Mouse (Mus musculus) liver, embryonic 13.5 days (tissue): Measurements from ENCODE around the gene Kif4. TPM values are rescaled to one million over a fixed set of nuclear protein-coding genes. Genes with fewer than 3 reads are reported as not detected.

Experiments
- ATAC-seq: fragments of 200-750 bp; cut with Nextera tagmentation; 2 replicates; pipeline ENCODE4 v1.8.0; 2017; ENCODE audit warnings: low read depth, mild to moderate bottlenecking, moderate number of reproducible peaks, moderate library complexity
- DNase-seq: peaks from one replicate; pipeline ENCODE4 v3.0.0; 2022
- H3K27ac ChIP-seq: fragments of 300-500 bp; sonication (generic); 2 replicates; pipeline ENCODE4 v1.5.1; 2015; ENCODE audit warnings: moderate library complexity, mild to moderate bottlenecking, inconsistent platforms
- H3K27me3 ChIP-seq: fragments of 300-500 bp; sonication (generic); 2 replicates; pipeline ENCODE4 v1.6.1; 2015; ENCODE audit warnings: mild to moderate bottlenecking, inconsistent platforms
- H3K36me3 ChIP-seq: fragments of 300-500 bp; sonication (generic); 2 replicates; pipeline ENCODE4 v1.6.1; 2015; ENCODE audit warnings: mild to moderate bottlenecking, inconsistent platforms
- H3K4me1 ChIP-seq: fragments of 300-500 bp; sonication (generic); replicated peaks from 2 replicates; pipeline ENCODE4 v1.6.1; 2015; ENCODE audit warnings: inconsistent platforms
- H3K4me2 ChIP-seq: fragments of 300-500 bp; sonication (generic); 2 replicates; pipeline ENCODE4 v1.6.1; 2015; ENCODE audit warnings: inconsistent platforms, mild to moderate bottlenecking, moderate library complexity
- H3K4me3 ChIP-seq: fragments of 300-500 bp; sonication (generic); replicated peaks from 2 replicates; pipeline ENCODE4 v1.5.1; 2015; ENCODE audit warnings: mild to moderate bottlenecking, inconsistent platforms
- H3K9ac ChIP-seq: fragments of 300-500 bp; sonication (generic); 2 replicates; pipeline ENCODE4 v1.6.1; 2015; ENCODE audit warnings: mild to moderate bottlenecking, inconsistent platforms
- H3K9me3 ChIP-seq: fragments of 300-500 bp; sonication (generic); replicated peaks from 2 replicates; pipeline ENCODE4 v1.6.1; 2016; ENCODE audit warnings: inconsistent platforms
- WGBS: fragments of 180-500 bp; shearing (Covaris S2); methylation state at CpG from one replicate; pipeline ENCODE4 v1.1.7; 2015; ENCODE audit not compliant: insufficient replicate concordance; 5-methylcytosine and 5-hydroxymethylcytosine counted together
- polyA plus RNA-seq: library from polyadenylated mRNA; unstranded; fragments of >200 nt; fragmentation: Nextera tagmentation; extraction: Ambion mirVana; gene quantifications from 2 replicates; pipeline ENCODE4 v1.2.1, GENCODE M21; 2015

Gene Kif4
- polyA plus RNA-seq, result 20.9 and 25.7 TPM in 2 replicates

DNA sequence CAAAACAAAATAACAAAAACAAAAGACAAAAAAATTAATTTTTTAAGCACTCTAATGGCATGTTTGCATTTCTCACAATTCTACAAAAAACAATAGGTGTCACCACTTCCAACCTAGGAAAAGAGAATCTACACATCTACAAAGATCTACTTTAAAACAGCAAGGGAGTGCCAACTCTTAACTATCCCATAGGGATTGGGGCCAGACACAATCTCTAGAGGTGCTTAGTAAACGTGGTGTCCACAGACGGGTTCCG, at the start of gene Kif4:
Gene Kif4, plus strand, starts transcription at position 192 of the 256 bp plus-strand sequence.
- H3K4me1 ChIP-seq, result peaks cover 29% of the 10 kb centered on the region
- ATAC-seq (no peak), DNase-seq (no peak)
- peak within 1 kb of the TSS; percentile 88 for H3K27ac ChIP-seq
- H3K4me2 ChIP-seq, result peak within 1 kb of the TSS; percentile 69
- H3K9ac ChIP-seq, result peak within 1 kb of the TSS; percentile 92
- no peaks in the 10 kb centered on the region for H3K9me3 ChIP-seq
- no peaks in the 10 kb centered on the region for H3K27me3 ChIP-seq
- H3K4me3 ChIP-seq, result peak within 1 kb of the TSS; percentile 78
- WGBS, result 16% methylated on average over 3 of the region's 3 CpGs
- H3K36me3 ChIP-seq, result peaks cover 29% of the 10 kb centered on the region

DNA sequence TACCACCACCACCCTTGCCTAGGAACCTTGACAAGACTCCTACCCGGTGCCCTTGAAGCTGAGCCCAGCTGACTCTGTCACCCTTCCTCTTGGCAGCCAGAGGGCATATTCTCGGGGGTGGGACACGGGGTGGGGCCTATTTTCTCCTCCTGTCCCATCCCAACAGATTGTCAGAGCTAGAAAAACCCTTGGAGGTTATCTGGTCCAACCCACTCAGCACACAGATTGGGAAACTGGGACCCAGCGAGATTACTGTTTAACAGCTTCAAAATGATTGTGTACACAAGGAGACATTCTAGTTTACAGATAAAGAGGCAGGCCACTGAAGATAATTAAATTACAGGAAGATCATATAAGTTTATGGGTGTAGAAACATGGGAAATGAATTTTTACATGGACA, 30.7 kb upstream of the Kif4 start, which contains the start of gene P2ry4:
Gene P2ry4, minus strand, starts transcription at position 79 of the 400 bp plus-strand sequence.
- DNase-seq (no peak), ATAC-seq (peak; percentile 48; the same call in 1 of the 2 replicates)
- Histone ChIP-seq H3K27me3 (peaks cover 3% of the 10 kb centered on the region; the same call in 1 of the 2 replicates), H3K27ac (no peak within 1 kb of the TSS), H3K4me1 (no peaks in the 10 kb centered on the region), H3K4me3 (no peak within 1 kb of the TSS), H3K4me2 (no peak within 1 kb of the TSS), H3K36me3 (no peaks in the 10 kb centered on the region), H3K9me3 (no peaks in the 10 kb centered on the region), H3K9ac (no peak within 1 kb of the TSS)
- 50% methylated on average over 4 of the region's 4 CpGs for WGBS

DNA sequence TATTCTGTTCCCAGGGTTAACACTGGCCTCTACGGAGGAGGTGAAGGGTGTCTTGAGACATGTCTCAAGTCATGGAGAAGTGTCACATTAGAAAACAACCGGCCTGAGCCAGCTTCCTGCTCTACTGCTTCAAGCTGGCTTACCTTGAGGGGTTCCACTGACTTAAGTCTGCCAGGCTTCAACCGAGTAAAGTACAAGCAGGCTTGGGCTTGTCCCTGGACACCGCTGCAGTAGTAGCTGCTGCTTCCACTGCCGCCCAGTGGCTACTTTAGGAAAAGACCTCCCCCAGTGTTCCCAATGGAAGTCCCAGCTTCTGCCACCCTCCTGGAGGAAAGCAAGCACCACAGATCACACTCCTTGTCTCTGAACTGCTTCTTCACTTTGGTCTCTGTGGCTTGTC, 28.1 kb upstream of the Kif4 start:
- no peak for DNase-seq

DNA sequence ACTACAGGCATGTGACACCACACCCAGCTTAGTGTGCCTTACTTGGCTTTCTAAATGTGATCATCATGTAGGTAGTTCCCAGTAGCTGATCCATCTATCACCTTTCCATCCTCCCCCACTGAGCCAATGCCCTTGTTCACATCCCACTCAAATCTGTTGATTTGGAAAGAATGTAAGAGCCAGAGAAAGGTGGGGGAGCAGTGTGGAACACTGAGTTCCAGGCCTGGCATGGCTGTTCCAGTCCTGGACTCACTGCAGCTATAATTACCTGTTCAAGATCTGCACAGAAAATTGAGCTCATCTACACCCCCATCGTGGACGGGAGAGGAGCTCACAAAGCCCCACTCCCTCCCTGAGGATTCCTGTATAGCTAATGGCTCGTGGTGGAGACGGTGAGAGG, 25.8 kb upstream of the Kif4 start:
- no peaks in the 10 kb centered on the region for H3K4me1 ChIP-seq
- H3K27ac ChIP-seq, result no peak overlapping the region
- WGBS, result 56% methylated on average over 4 of the region's 4 CpGs
- DNase-seq (no peak), ATAC-seq (no peak)
- no peak overlapping the region for H3K9ac ChIP-seq
- H3K27me3 ChIP-seq, result peaks cover 8% of the 10 kb centered on the region; the same call in 1 of the 2 replicates
- H3K36me3 ChIP-seq, result no peaks in the 10 kb centered on the region
- H3K9me3 ChIP-seq, result no peaks in the 10 kb centered on the region
- H3K4me3 ChIP-seq, result no peak overlapping the region
- H3K4me2 ChIP-seq, result no peak overlapping the region

More for the DNA sequence above, 28.1 kb upstream of the Kif4 start:
- Histone ChIP-seq H3K4me2 (no peak overlapping the region), H3K27me3 (peaks cover 2% of the 10 kb centered on the region; the same call in 1 of the 2 replicates), H3K4me3 (no peak overlapping the region), H3K36me3 (no peaks in the 10 kb centered on the region), H3K4me1 (no peaks in the 10 kb centered on the region), H3K9me3 (no peaks in the 10 kb centered on the region), H3K9ac (no peak overlapping the region), H3K27ac (no peak overlapping the region)
- 29% methylated on average over 5 of the region's 5 CpGs for WGBS
- no peak for ATAC-seq

DNA sequence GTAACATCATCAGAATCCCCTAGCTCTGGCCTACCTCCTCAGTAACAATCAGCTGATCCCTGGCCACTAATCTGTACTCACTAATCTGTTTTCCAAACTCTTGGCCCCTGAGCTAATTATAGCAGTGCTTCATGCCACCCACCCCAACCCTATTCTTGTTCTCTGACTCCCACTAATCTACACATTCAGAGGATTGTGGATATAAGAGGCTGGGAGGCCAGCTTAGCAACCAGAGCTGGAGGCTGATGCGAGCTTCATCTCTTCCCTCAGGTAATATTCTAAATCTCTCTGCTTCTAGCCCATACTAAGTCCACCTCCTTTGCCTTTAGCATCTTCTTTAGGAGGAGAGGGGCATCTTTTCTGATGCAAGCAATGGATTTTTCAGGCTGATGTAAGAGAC, 20.2 kb upstream of the Kif4 start, which contains the start of gene Arr3:
Gene Arr3, plus strand, starts transcription at position 184 of the 400 bp plus-strand sequence.
- ATAC-seq (no peak), DNase-seq (no peak)
- Histone ChIP-seq H3K9me3 (no peaks in the 10 kb centered on the region), H3K27ac (no peak within 1 kb of the TSS), H3K4me1 (no peaks in the 10 kb centered on the region), H3K4me3 (no peak within 1 kb of the TSS), H3K4me2 (no peak within 1 kb of the TSS), H3K27me3 (peaks cover 8% of the 10 kb centered on the region; the same call in 1 of the 2 replicates), H3K9ac (no peak within 1 kb of the TSS), H3K36me3 (no peaks in the 10 kb centered on the region)
- 65% methylated on average over 1 of the region's 1 CpGs for WGBS

DNA sequence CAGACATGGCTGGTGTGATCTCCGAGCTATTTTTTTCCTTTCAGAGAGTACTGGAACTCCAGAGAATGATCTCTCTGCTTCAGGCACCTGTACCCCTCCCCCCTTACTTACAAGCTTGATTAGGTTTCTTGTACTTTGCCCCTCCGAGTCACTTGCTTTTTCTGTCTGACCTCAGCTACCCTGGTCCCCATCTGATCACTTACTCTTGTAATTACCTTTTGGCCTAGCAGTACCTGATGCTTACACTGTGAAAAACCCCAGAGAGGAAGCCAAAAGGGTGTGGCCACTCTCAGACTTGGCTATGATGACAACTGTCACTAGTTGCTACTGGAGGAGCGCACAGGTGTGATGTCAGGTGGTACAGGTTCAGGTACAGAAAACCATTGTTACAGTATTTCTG, 7.0 kb upstream of the Kif4 start:
- H3K4me1 ChIP-seq, result peaks cover 3% of the 10 kb centered on the region; the same call in 1 of the 2 replicates
- no peak for ATAC-seq

DNA sequence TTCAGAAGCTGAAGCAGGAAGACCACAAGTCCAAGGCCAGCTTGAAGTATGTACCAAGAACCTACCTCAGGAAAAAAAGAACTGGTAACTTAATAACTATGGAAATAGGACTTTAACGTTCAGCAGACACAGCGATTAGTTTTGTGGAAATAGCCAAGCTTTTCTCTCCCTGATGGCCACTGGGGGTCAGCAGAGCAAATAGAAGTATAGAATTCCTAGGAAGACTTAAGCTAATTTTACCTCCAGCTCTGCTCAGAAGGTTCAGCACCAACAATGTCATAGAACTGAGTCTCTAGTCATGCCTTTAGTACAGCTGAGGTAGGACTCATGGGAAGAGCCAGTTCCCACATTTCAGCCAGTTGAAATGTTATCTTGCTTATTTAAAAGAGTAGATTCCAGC, 4.2 kb upstream of the Kif4 start:
- Histone ChIP-seq H3K27ac (no peak overlapping the region), H3K27me3 (peaks cover 4% of the 10 kb centered on the region; the same call in 1 of the 2 replicates), H3K4me1 (peaks cover 16% of the 10 kb centered on the region), H3K9ac (no peak overlapping the region), H3K36me3 (peaks cover 16% of the 10 kb centered on the region), H3K4me2 (no peak overlapping the region), H3K9me3 (no peaks in the 10 kb centered on the region), H3K4me3 (no peak overlapping the region)
- DNase-seq (no peak), ATAC-seq (no peak)
- WGBS, result 62% methylated on average over 2 of the region's 2 CpGs

More for the DNA sequence above, 7.0 kb upstream of the Kif4 start:
- H3K27ac ChIP-seq, result no peak overlapping the region
- no peak for DNase-seq
- no peaks in the 10 kb centered on the region for H3K9me3 ChIP-seq
- peaks cover 6% of the 10 kb centered on the region; the same call in 1 of the 2 replicates for H3K27me3 ChIP-seq
- H3K9ac ChIP-seq, result no peak overlapping the region
- WGBS, result 55% methylated on average over 3 of the region's 3 CpGs
- H3K4me2 ChIP-seq, result no peak overlapping the region
- no peak overlapping the region for H3K4me3 ChIP-seq
- peaks cover 13% of the 10 kb centered on the region for H3K36me3 ChIP-seq

DNA sequence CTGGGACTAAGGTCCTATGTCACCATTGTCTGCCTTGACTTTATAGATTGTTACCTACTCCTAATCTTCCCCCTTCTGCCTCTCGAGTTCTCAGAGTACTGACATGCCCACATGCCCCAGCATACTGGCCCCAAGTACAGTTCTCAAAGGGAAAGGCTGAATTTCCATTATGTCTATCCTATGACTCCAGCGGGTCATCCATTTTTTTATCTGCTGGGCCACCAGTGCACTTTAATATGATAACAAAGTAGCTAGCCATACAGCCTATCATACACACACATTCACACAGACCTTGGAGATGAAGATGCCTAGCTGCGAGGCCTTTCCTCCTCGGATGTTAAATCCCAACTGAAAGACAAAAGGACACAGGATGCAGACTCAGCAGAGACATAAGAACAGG, 1.3 kb upstream of the Kif4 start:
- 42% methylated on average over 4 of the region's 4 CpGs for WGBS
- Histone ChIP-seq H3K4me2 (peak overlapping the region; percentile 69), H3K4me3 (peak overlapping the region; percentile 78), H3K27ac (peak overlapping the region; percentile 80), H3K9me3 (no peaks in the 10 kb centered on the region), H3K9ac (peak overlapping the region; percentile 72), H3K4me1 (peaks cover 29% of the 10 kb centered on the region), H3K27me3 (no peaks in the 10 kb centered on the region), H3K36me3 (peaks cover 25% of the 10 kb centered on the region)
- peak; percentile 32 for ATAC-seq
- DNase-seq, result peak; percentile 14

DNA sequence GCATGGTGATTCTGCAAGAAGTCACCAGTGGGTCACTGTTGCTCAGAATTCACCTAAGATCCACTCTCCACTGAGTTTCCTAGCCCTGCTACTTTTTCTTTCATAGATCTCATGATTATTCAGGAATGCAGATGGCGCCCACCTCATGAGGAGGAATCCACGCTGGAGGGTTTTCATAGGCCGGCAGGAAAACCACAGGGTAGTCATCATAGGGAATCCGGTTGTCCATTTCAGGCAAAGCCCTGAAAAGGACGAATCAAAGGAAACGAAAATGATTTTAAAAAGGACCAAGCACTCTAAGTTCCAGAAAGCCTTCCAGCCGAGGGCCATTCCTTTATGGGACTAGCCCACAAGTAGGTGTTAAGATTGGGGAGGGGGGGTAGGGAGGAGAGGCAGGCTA, 391 bp upstream of the Kif4 start:
- ATAC-seq (no peak), DNase-seq (no peak)
- Histone ChIP-seq H3K36me3 (peaks cover 29% of the 10 kb centered on the region), H3K9me3 (no peaks in the 10 kb centered on the region), H3K27ac (peak overlapping the region; percentile 80), H3K9ac (peak overlapping the region; percentile 72), H3K4me3 (peak overlapping the region; percentile 78), H3K27me3 (no peaks in the 10 kb centered on the region), H3K4me2 (peak overlapping the region; percentile 69), H3K4me1 (peaks cover 29% of the 10 kb centered on the region)
- 18% methylated on average over 7 of the region's 7 CpGs for WGBS

DNA sequence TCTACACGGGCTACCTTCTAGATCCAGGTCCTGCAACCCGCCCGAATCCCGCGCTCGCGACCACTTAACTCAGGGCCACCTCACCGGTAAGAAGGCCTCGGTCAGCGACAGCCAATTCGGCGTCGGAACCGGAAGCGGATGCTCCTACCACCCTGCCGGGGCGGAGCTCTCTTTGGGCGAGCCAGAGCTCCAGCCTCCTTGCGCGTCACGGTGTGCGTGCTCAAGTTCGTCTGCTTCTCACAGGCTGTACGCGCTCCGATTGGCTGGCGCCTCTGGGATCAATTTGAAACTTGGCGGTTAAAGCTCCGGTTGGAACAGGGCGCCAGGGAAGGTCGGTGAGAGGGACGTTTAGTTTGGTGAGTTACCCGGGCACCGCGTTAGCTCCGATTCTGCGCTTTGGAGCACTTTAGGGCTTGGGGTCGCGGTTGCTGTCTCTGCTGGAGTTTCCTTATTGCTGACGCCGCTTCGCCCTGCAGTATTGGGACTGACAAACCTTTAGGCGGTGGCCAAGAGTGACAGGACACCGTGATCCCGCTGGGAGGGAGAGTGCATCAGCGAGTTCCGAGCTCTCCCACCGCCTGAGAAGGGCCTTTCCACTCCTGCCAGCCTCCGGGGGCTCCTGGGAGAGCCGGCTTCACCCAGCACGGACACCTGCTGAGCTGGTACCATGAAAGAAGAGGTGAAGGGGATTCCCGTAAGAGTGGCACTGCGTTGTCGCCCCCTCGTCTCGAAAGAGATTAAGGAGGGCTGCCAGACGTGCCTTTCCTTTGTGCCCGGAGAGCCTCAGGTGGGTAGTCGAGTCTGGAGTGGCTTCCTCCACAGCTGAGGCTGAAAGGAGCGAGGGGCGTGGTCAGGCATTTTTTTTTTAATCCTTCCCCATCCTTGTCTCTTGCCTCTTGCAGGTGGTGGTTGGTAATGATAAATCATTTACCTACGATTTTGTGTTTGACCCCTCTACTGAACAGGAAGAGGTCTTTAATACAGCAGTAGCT, 561 bp downstream of the Kif4 start, which contains the start of gene Pdzd11:
Gene Pdzd11, minus strand, starts transcription at position 767 of the 992 bp plus-strand sequence.
- H3K27me3 ChIP-seq, result no peaks in the 10 kb centered on the region
- peak; percentile 86 for DNase-seq
- no peaks in the 10 kb centered on the region for H3K9me3 ChIP-seq
- H3K36me3 ChIP-seq, result peaks cover 29% of the 10 kb centered on the region
- 17% methylated on average over 62 of the region's 62 CpGs for WGBS
- peak within 1 kb of the TSS; percentile 88 for H3K27ac ChIP-seq
- H3K4me3 ChIP-seq, result peak within 1 kb of the TSS; percentile 78
- ATAC-seq, result peak; percentile 98
- peak within 1 kb of the TSS; percentile 69 for H3K4me2 ChIP-seq
- H3K4me1 ChIP-seq, result peaks cover 29% of the 10 kb centered on the region
- peak within 1 kb of the TSS; percentile 92 for H3K9ac ChIP-seq

DNA sequence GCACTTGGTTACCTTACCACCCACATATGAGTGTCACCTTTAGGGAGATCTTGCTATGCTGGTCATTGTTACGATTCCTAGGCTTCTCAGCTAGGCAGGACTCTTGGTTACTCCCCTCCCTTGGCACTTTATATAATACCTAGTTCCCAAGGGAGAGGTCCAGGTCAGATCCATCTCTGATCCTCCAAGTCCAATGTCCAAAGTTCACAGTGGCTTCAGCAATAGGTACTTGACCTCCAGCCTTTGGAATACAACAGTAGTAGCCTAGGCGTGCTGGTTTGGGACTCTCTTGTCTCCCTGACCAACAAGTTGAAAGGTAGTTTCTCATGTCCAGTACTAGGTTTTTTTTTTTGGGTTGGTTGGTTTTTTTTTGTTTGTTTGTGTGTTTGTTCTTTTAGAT, 3.5 kb downstream of the Kif4 start:
- peaks cover 32% of the 10 kb centered on the region for H3K36me3 ChIP-seq
- H3K9ac ChIP-seq, result no peak overlapping the region
- H3K27me3 ChIP-seq, result no peaks in the 10 kb centered on the region
- DNase-seq (no peak), ATAC-seq (no peak)
- no peak overlapping the region for H3K27ac ChIP-seq
- H3K4me1 ChIP-seq, result peaks cover 20% of the 10 kb centered on the region
- 84% methylated on average over 2 of the region's 2 CpGs for WGBS
- no peaks in the 10 kb centered on the region for H3K9me3 ChIP-seq
- 0 out of 2 replicates have a peak overlapping the region, but pooled peaks have one; percentile 23 for H3K4me3 ChIP-seq
- peak overlapping the region; percentile 35; the same call in 1 of the 2 replicates for H3K4me2 ChIP-seq
